11 mouse cellular contexts compared by ENCODE assay signal in the genomic region with DNA sequence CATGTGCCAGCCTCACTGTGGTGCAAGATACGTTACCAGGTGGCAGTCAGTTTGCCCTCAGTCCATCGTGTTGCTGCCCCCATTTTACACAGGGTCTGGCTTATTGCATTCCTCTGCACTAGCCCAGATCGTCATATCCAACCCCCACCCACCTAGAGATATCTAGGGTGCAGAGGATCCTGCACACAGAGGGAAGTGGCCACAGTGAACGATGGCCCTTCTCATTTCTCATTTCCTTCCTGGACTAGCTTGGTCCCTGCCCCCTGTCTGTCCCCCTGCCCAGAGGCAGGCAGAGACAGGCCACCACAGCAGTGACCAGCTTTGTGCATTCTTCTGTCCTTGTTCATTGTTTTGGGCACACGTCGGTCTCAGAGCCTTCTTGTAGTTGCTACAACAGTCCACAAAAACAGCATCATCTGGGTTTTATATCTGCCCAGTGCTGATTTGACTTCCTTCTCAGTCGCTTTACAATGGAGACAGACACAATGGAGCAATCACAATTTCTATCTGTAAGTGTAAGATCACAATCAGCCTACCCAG. TPM values are rescaled to one million over a fixed set of nuclear protein-coding genes. Genes with fewer than 3 reads are reported as not detected.
DNase-seq lines count a peak whose midpoint lies in the region; ATAC-seq and TF ChIP-seq lines count a peak whose summit lies in the region.
"Had no signal": no experiment of that assay in that cellular context is flagged by ENCODE, and none has a peak within 500 bp of the region (broad histone marks: within the 10 kb centered on the region; RNA-seq: fewer than 3 reads in every experiment).

No protein-coding gene starts in this region.

- DNase-seq in frontal cortex, adult 2 months (ENCODE audit: extremely low spot score in 1 of 2, low spot score in 1 of 2): no peak
- DNase-seq in midbrain, embryonic 10.5 days (ENCODE audit: low spot score): no peak
- no peak for DNase-seq in midbrain, postnatal 0 days (ENCODE audit: low spot score)
- peak; percentile 40 for DNase-seq in telencephalon, adult 2 months (ENCODE audit: low read depth, low spot score)
- DNase-seq in frontal cortex, postnatal 14 days (ENCODE audit: low spot score in 2 of 2): no peak
- DNase-seq: adrenal gland, adult 8-10 months had no signal

- TF ChIP-seq CTCF in midbrain, postnatal 0 days (IDR thresholded peaks at IDR 0.05): no peak

- no peak overlapping the region for H3K4me3 ChIP-seq in midbrain, embryonic 10.5 days
- no peak overlapping the region for H3K4me3 ChIP-seq in midbrain, postnatal 0 days (ENCODE audit: low read depth, low read length)
- H3K4me3 ChIP-seq in liver, embryonic 12.5 days: peak overlapping the region; percentile 38
- no peak overlapping the region for H3K4me3 ChIP-seq in forebrain, embryonic 15.5 days
- H3K4me3 ChIP-seq: neural tube, embryonic 12.5 days had no signal

- WGBS in midbrain, embryonic 10.5 days: 74% methylated on average over 7 of the region's 7 CpGs
- WGBS in midbrain, postnatal 0 days: 74% methylated on average over 7 of the region's 7 CpGs
- WGBS in liver, embryonic 12.5 days (ENCODE audit: insufficient replicate concordance): 13% methylated on average over 7 of the region's 7 CpGs
- WGBS in forebrain, embryonic 15.5 days: 78% methylated on average over 7 of the region's 7 CpGs

- no peaks in the 10 kb centered on the region for H3K9me3 ChIP-seq in midbrain, embryonic 10.5 days (replicated peaks)
- H3K9me3 ChIP-seq in midbrain, postnatal 0 days (ENCODE audit: low read length): no peaks in the 10 kb centered on the region
- no peaks in the 10 kb centered on the region for H3K9me3 ChIP-seq in liver, embryonic 12.5 days (replicated peaks)
- no peaks in the 10 kb centered on the region for H3K9me3 ChIP-seq in forebrain, embryonic 15.5 days
- H3K9me3 ChIP-seq: neural tube, embryonic 12.5 days had no signal

- 0 out of 2 replicates have a peak overlapping the region, but pooled peaks have one; percentile 13 for H3K27ac ChIP-seq in midbrain, embryonic 10.5 days (replicated peaks)
- no peak overlapping the region for H3K27ac ChIP-seq in midbrain, postnatal 0 days (ENCODE audit: low read depth, low read length)
- peak overlapping the region; percentile 75 for H3K27ac ChIP-seq in liver, embryonic 12.5 days
- no peak overlapping the region for H3K27ac ChIP-seq in forebrain, embryonic 15.5 days (replicated peaks)
- H3K27ac ChIP-seq: neural tube, embryonic 12.5 days had no signal

- no peak overlapping the region for H3K9ac ChIP-seq in midbrain, postnatal 0 days (replicated peaks; ENCODE audit: low read length, poor library complexity, severe bottlenecking)
- 0 out of 2 replicates have a peak overlapping the region, but pooled peaks have one; percentile 25 for H3K9ac ChIP-seq in liver, embryonic 12.5 days
- no peak overlapping the region for H3K9ac ChIP-seq in forebrain, embryonic 15.5 days (replicated peaks)
- H3K9ac ChIP-seq: neural tube, embryonic 12.5 days had no signal

- H3K4me1 ChIP-seq in midbrain, embryonic 10.5 days: peaks cover 14% of the 10 kb centered on the region
- no peaks in the 10 kb centered on the region for H3K4me1 ChIP-seq in midbrain, postnatal 0 days (ENCODE audit: insufficient read depth, low read length)
- H3K4me1 ChIP-seq in liver, embryonic 12.5 days: peaks cover 38% of the 10 kb centered on the region
- H3K4me1 ChIP-seq in forebrain, embryonic 15.5 days: no peaks in the 10 kb centered on the region
- H3K4me1 ChIP-seq: neural tube, embryonic 12.5 days had no signal

- H3K4me2 ChIP-seq in midbrain, postnatal 0 days (ENCODE audit: low read depth, low read length, poor library complexity, severe bottlenecking): no peak overlapping the region
- H3K4me2 ChIP-seq in liver, embryonic 12.5 days: peak overlapping the region; percentile 68
- no peak overlapping the region for H3K4me2 ChIP-seq in forebrain, embryonic 15.5 days (replicated peaks)
- H3K4me2 ChIP-seq: neural tube, embryonic 12.5 days had no signal

- ATAC-seq in frontal cortex, adult (ENCODE audit: low TSS enrichment): peak; percentile 17; the same call in 1 of the 2 replicates
- no peak for ATAC-seq in midbrain, postnatal 0 days (ENCODE audit: low FRiP score)
- no peak for ATAC-seq in liver, embryonic 12.5 days
- no peak for ATAC-seq in forebrain, embryonic 15.5 days (replicated peaks)
- ATAC-seq: forebrain, embryonic 16.5 days had no signal

- 0 out of 2 replicates have a peak, but pooled peaks cover 3% of the 10 kb centered on the region for H3K36me3 ChIP-seq in midbrain, embryonic 10.5 days
- H3K36me3 ChIP-seq in midbrain, postnatal 0 days (ENCODE audit: insufficient read depth, low read length): no peaks in the 10 kb centered on the region; the same call in 1 of the 2 replicates
- no peaks in the 10 kb centered on the region for H3K36me3 ChIP-seq in liver, embryonic 12.5 days
- H3K36me3 ChIP-seq in forebrain, embryonic 15.5 days: peaks cover 6% of the 10 kb centered on the region; the same call in 1 of the 2 replicates
- H3K36me3 ChIP-seq: neural tube, embryonic 12.5 days had no signal

- H3K27me3 ChIP-seq in midbrain, embryonic 10.5 days (ENCODE audit: low read depth, poor library complexity, severe bottlenecking): no peaks in the 10 kb centered on the region
- no peaks in the 10 kb centered on the region for H3K27me3 ChIP-seq in midbrain, postnatal 0 days (ENCODE audit: insufficient read depth, low read length)
- no peaks in the 10 kb centered on the region for H3K27me3 ChIP-seq in liver, embryonic 12.5 days (replicated peaks)
- H3K27me3 ChIP-seq in forebrain, embryonic 15.5 days: no peaks in the 10 kb centered on the region
- H3K27me3 ChIP-seq: neural tube, embryonic 12.5 days had no signal

RNA-seq across cellular contexts. Expression of a gene that starts 13.3 kb away (rescaled TPM):
- 10.5 and 10.9 TPM in 2 replicates for polyA plus RNA-seq in frontal cortex, adult 2 months (2012; rRNA removed)
- 1.1 and 1.5 TPM in 2 replicates for polyA plus RNA-seq in midbrain, embryonic 10.5 days (2016; fragmentation: Nextera tagmentation; extraction: Ambion mirVana)
- 9.3 and 12.0 TPM in 2 replicates for total RNA-seq in midbrain, postnatal 0 days (2014; rRNA removed)
- 2.1 and 2.4 TPM in 2 replicates for polyA plus RNA-seq in midbrain, postnatal 0 days (2015; fragmentation: Nextera tagmentation; extraction: Ambion mirVana)
- 0.32 and 0.49 TPM in 2 replicates for polyA plus RNA-seq in liver, embryonic 12.5 days (2016; fragmentation: Nextera tagmentation; extraction: Ambion mirVana)
- 3.4 and 3.9 TPM in 2 replicates for polyA plus RNA-seq in forebrain, embryonic 15.5 days (2015; fragmentation: Nextera tagmentation; extraction: Ambion mirVana)

RNA-seq across cellular contexts. Expression of a gene that starts 34.5 kb away (rescaled TPM):
- 48.6 and 49.5 TPM in 2 replicates for polyA plus RNA-seq in frontal cortex, adult 2 months (2012; rRNA removed)
- 29.7 and 33.9 TPM in 2 replicates for polyA plus RNA-seq in midbrain, embryonic 10.5 days (2016; fragmentation: Nextera tagmentation; extraction: Ambion mirVana)
- total RNA-seq in midbrain, postnatal 0 days (2014; rRNA removed): 49.3 and 50.4 TPM in 2 replicates
- 24.0 and 24.1 TPM in 2 replicates for polyA plus RNA-seq in midbrain, postnatal 0 days (2015; fragmentation: Nextera tagmentation; extraction: Ambion mirVana)
- 14.7 and 15.2 TPM in 2 replicates for polyA plus RNA-seq in liver, embryonic 12.5 days (2016; fragmentation: Nextera tagmentation; extraction: Ambion mirVana)
- 26.4 and 27.1 TPM in 2 replicates for polyA plus RNA-seq in forebrain, embryonic 15.5 days (2015; fragmentation: Nextera tagmentation; extraction: Ambion mirVana)

RNA-seq across cellular contexts. Expression of a gene that starts 58.3 kb away (rescaled TPM):
- polyA plus RNA-seq in frontal cortex, adult 2 months (2012; rRNA removed): 2.4 and 3.2 TPM in 2 replicates
- 1.0 and 1.2 TPM in 2 replicates for polyA plus RNA-seq in midbrain, embryonic 10.5 days (2016; fragmentation: Nextera tagmentation; extraction: Ambion mirVana)
- total RNA-seq in midbrain, postnatal 0 days (2014; rRNA removed): 0.33 and 1.2 TPM in 2 replicates
- 0.63 and 0.92 TPM in 2 replicates for polyA plus RNA-seq in midbrain, postnatal 0 days (2015; fragmentation: Nextera tagmentation; extraction: Ambion mirVana)
- polyA plus RNA-seq in liver, embryonic 12.5 days (2016; fragmentation: Nextera tagmentation; extraction: Ambion mirVana): 2.4 and 2.5 TPM in 2 replicates
- 0.68 and 0.98 TPM in 2 replicates for polyA plus RNA-seq in forebrain, embryonic 15.5 days (2015; fragmentation: Nextera tagmentation; extraction: Ambion mirVana)

Comparison
In these comparisons a context has a peak if more than half of its experiments do, and no peak if none do; other contexts are left out.
1. H3K27ac ChIP-seq: peak in midbrain, embryonic 10.5 days (single experiment) and liver, embryonic 12.5 days (single experiment); none in midbrain, postnatal 0 days (single experiment) and forebrain, embryonic 15.5 days (single experiment).